Mouse (Mus musculus): Measurements from ENCODE around the gene Adss. TPM values are rescaled to one million over a fixed set of nuclear protein-coding genes. Genes with fewer than 3 reads are reported as not detected.
A peak's percentile ranks its signal among the peaks of the same experiment; 100 is the strongest.

The Adss gene
- total RNA-seq, 2 experiments from 2014 or later: 20.3 to 20.4 TPM

- intact Hi-C loops (cut with DNase I): no loop called here
These were observed 67.0 kb downstream of the Adss start, which contains the start of gene 1700016C15Rik for GRCm38 (mm10) chr1:177729043-177730024. Gene 1700016C15Rik, plus strand, starts transcription at chr1:177729814.

GRCm38 (mm10) chr1:177727883-177728525 is 68.3 kb downstream of the Adss start:
- intact Hi-C loops (cut with DNase I): no loop called here

More at GRCm38 (mm10) chr1:177729043-177730024, 67.0 kb downstream of the Adss start, which contains the start of gene 1700016C15Rik:
- no peak for DNase-seq

GRCm38 (mm10) chr1:177726870-177727269 is 69.4 kb downstream of the Adss start:
- intact Hi-C loops (cut with DNase I): no loop called here

More at GRCm38 (mm10) chr1:177727883-177728525, 68.3 kb downstream of the Adss start:
- DNase-seq: no peak

GRCm38 (mm10) chr1:177723786-177724185 is 72.5 kb downstream of the Adss start:
- DNase-seq: no peak
- intact Hi-C loops (cut with DNase I): no loop called here

More at GRCm38 (mm10) chr1:177726870-177727269, 69.4 kb downstream of the Adss start:
- no peak for DNase-seq

- intact Hi-C loops (cut with DNase I): no loop called here
These were observed 77.3 kb downstream of the Adss start for GRCm38 (mm10) chr1:177719029-177719427.

GRCm38 (mm10) chr1:177718340-177719028 is 77.8 kb downstream of the Adss start:
- intact Hi-C loops (cut with DNase I): no loop called here
- DNase-seq: no peak

More at GRCm38 (mm10) chr1:177719029-177719427, 77.3 kb downstream of the Adss start:
- DNase-seq: no peak

GRCm38 (mm10) chr1:177717057-177717835 is 79.1 kb downstream of the Adss start:
- DNase-seq: peak in 1 of 2 experiments; percentile 12
- intact Hi-C loops (cut with DNase I): no loop called here

- intact Hi-C loops (cut with DNase I): no loop called here
- DNase-seq: no peak
These were observed 79.9 kb downstream of the Adss start for GRCm38 (mm10) chr1:177716448-177716847.

GRCm38 (mm10) chr1:177714397-177715012 is 81.8 kb downstream of the Adss start:
- DNase-seq: no peak
- intact Hi-C loops (cut with DNase I): no loop called here

- no peak for DNase-seq
- intact Hi-C loops (cut with DNase I): no loop called here
These were observed 82.5 kb downstream of the Adss start for GRCm38 (mm10) chr1:177713635-177714396.

Other genes starting within 250 kb of the Adss start
- gene 1700016C15Rik, start 66.7 kb downstream of the Adss start, total RNA-seq (2021): not detected
- under 1 TPM; 0.17 to 0.26 TPM for gene Catspere2, start 186.9 kb upstream of the Adss start, total RNA-seq (2021)